Mouse (Mus musculus) brain, embryonic 14.5 days (tissue): ENCODE results near the gene Bmx.

Source experiments
- CTCF ChIP-seq: fragments of 200-500 bp; IDR thresholded peaks from 2 replicates; pipeline ENCODE4 v1.5.1; 2012; ENCODE audit warnings: inconsistent platforms, mild to moderate bottlenecking, moderate library complexity, borderline replicate concordance; ENCODE audit not compliant: insufficient read depth, insufficient read length; ENCODE audit errors: extremely low read depth
- POLR2A ChIP-seq: fragments of 200-500 bp; IDR thresholded peaks from 2 replicates; pipeline ENCODE4 v1.6.1; 2012; ENCODE audit warnings: mild to moderate bottlenecking, inconsistent platforms, borderline replicate concordance; ENCODE audit not compliant: poor library complexity, insufficient read depth, insufficient read length, severe bottlenecking; ENCODE audit errors: extremely low read depth

- TF ChIP-seq CTCF (no peak), POLR2A (no peak)
Measured at GRCm38 (mm10) chrX:164175311-164175710, 82.7 kb downstream of the Bmx start.
